Mouse (Mus musculus): ENCODE results near the gene Ano9. TPM values are rescaled to one million over a fixed set of nuclear protein-coding genes. Genes with fewer than 3 reads are reported as not detected.

The Ano9 gene
- polyA plus RNA-seq, 1 experiment, result 5.4 TPM

DNA sequence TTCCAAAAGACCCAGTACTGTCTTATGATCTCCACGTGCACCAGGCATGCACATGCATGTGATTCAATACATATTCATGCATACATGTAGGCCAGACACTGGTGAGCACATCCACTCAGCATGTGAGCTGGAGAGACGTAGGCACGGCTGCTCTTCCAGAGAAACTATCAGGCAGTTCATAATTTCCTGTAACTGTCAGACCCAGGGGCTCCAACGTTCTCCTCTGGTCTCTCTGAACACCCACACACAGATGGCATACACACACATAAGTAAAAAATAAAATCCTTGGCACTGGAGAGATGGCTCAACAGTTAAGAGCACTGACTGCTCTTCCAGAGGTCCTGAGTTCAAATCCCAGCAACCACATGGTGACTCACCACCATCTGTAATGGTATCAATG lies 43.8 kb downstream of the Ano9 start:
- Histone ChIP-seq H3K4me1 (ENCODE audit: control insufficient read depth, insufficient read depth, low read length) (0 out of 2 replicates have a peak, but pooled peaks cover 3% of the 10 kb centered on the region), H3K36me3 (ENCODE audit: control insufficient read depth, insufficient read depth, low read length) (no peaks in the 10 kb centered on the region), H3K27ac (ENCODE audit: insufficient read depth, low read depth, low read length) (no peak overlapping the region), H3K4me3 (ENCODE audit: insufficient read depth, low read depth, low read length) (no peak overlapping the region), H3K27me3 (replicated peaks; ENCODE audit: control insufficient read depth, insufficient read depth, low read length) (no peaks in the 10 kb centered on the region)
- TF ChIP-seq POLR2A (IDR thresholded peaks at IDR 0.05; ENCODE audit: low read depth, low read length) (no peak), CTCF (conservative IDR thresholded peaks at IDR 0.05; ENCODE audit: insufficient read depth, insufficient read length, low read depth, low read length) (no peak)
- no peak for DNase-seq
- 81% methylated on average over 4 of the region's 4 CpGs for WGBS

GRCm38 (mm10) chr7:141072017-141072745 lies 45.4 kb downstream of the Ano9 start:
- DNase-seq, result peak; percentile 40
- TF ChIP-seq CTCF (conservative IDR thresholded peaks at IDR 0.05; ENCODE audit: insufficient read depth, insufficient read length, low read depth, low read length), result peak; percentile 81
- no peak for TF ChIP-seq POLR2A (IDR thresholded peaks at IDR 0.05; ENCODE audit: low read depth, low read length)
- 0 out of 2 replicates have a peak, but pooled peaks cover 3% of the 10 kb centered on the region for H3K4me1 ChIP-seq (ENCODE audit: control insufficient read depth, insufficient read depth, low read length)
- H3K4me3 ChIP-seq (ENCODE audit: insufficient read depth, low read depth, low read length), result no peak overlapping the region
- H3K27ac ChIP-seq (ENCODE audit: insufficient read depth, low read depth, low read length), result no peak overlapping the region
- no peaks in the 10 kb centered on the region for H3K27me3 ChIP-seq (replicated peaks; ENCODE audit: control insufficient read depth, insufficient read depth, low read length)
- 23% methylated on average over 23 of the region's 23 CpGs for WGBS
- no peaks in the 10 kb centered on the region for H3K36me3 ChIP-seq (ENCODE audit: control insufficient read depth, insufficient read depth, low read length)

GRCm38 (mm10) chr7:141070058-141070862 lies 47.3 kb downstream of the Ano9 start:
- Histone ChIP-seq H3K27me3 (replicated peaks; ENCODE audit: control insufficient read depth, insufficient read depth, low read length) (no peaks in the 10 kb centered on the region), H3K36me3 (ENCODE audit: control insufficient read depth, insufficient read depth, low read length) (no peaks in the 10 kb centered on the region), H3K4me3 (ENCODE audit: insufficient read depth, low read depth, low read length) (peak overlapping the region; percentile 29; the same call in 1 of the 2 replicates), H3K4me1 (ENCODE audit: control insufficient read depth, insufficient read depth, low read length) (0 out of 2 replicates have a peak, but pooled peaks cover 3% of the 10 kb centered on the region), H3K27ac (ENCODE audit: insufficient read depth, low read depth, low read length) (no peak overlapping the region)
- WGBS, result 3% methylated on average over 51 of the region's 51 CpGs
- TF ChIP-seq CTCF (conservative IDR thresholded peaks at IDR 0.05; ENCODE audit: insufficient read depth, insufficient read length, low read depth, low read length), result peak; percentile 92
- TF ChIP-seq POLR2A (IDR thresholded peaks at IDR 0.05; ENCODE audit: low read depth, low read length), result no peak
- peak; percentile 84 for DNase-seq

DNA sequence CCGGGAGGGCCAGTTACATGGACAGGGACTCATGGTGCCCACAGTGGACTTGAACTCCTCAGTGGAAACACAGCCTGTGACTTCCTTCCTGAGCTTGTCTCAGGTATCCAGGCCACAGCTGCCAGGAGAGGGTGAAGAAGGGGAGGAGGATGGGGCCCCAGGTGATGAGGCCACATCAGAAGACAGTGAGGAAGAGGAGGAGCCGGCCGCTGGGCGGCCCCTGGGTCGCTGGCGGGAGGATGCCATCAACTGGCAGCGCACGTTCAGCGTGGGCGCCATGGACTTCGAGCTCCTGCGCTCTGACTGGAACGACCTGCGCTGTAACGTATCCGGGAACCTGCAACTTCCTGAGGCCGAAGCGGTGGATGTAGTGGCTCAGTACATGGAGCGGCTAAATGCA lies 49.3 kb downstream of the Ano9 start:
- TF ChIP-seq POLR2A (IDR thresholded peaks at IDR 0.05; ENCODE audit: low read depth, low read length) (no peak), CTCF (conservative IDR thresholded peaks at IDR 0.05; ENCODE audit: insufficient read depth, insufficient read length, low read depth, low read length) (no peak)
- 81% methylated on average over 19 of the region's 19 CpGs for WGBS
- no peak overlapping the region for H3K4me3 ChIP-seq (ENCODE audit: insufficient read depth, low read depth, low read length)
- H3K27ac ChIP-seq (ENCODE audit: insufficient read depth, low read depth, low read length), result no peak overlapping the region
- H3K36me3 ChIP-seq (ENCODE audit: control insufficient read depth, insufficient read depth, low read length), result no peaks in the 10 kb centered on the region
- no peak for DNase-seq
- no peaks in the 10 kb centered on the region for H3K27me3 ChIP-seq (replicated peaks; ENCODE audit: control insufficient read depth, insufficient read depth, low read length)
- 0 out of 2 replicates have a peak, but pooled peaks cover 8% of the 10 kb centered on the region for H3K4me1 ChIP-seq (ENCODE audit: control insufficient read depth, insufficient read depth, low read length)

DNA sequence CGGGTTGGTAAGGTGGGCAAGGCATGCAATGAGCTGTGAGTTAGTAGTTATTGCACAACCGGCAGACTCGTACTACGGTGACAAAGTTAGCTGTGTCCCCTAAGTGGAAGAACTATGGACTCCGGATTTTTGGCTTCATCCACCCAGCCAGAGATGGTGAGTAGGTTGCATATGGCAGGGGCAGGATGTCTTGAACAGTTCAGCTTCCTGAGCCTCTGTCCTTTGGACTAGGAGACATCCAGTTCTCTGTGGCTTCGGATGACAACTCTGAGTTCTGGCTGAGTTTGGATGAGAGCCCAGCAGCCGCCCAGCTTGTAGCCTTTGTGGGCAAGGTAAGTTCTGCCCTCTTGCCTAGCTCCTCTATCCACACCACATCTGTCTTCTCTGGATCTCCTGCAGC lies 53.0 kb downstream of the Ano9 start:
- TF ChIP-seq POLR2A (IDR thresholded peaks at IDR 0.05; ENCODE audit: low read depth, low read length) (no peak), CTCF (conservative IDR thresholded peaks at IDR 0.05; ENCODE audit: insufficient read depth, insufficient read length, low read depth, low read length) (no peak)
- no peak overlapping the region for H3K4me3 ChIP-seq (ENCODE audit: insufficient read depth, low read depth, low read length)
- 67% methylated on average over 7 of the region's 7 CpGs for WGBS
- H3K27ac ChIP-seq (ENCODE audit: insufficient read depth, low read depth, low read length), result no peak overlapping the region
- no peaks in the 10 kb centered on the region for H3K36me3 ChIP-seq (ENCODE audit: control insufficient read depth, insufficient read depth, low read length)
- H3K27me3 ChIP-seq (replicated peaks; ENCODE audit: control insufficient read depth, insufficient read depth, low read length), result no peaks in the 10 kb centered on the region
- peak; percentile 73 for DNase-seq
- peaks cover 9% of the 10 kb centered on the region; the same call in 1 of the 2 replicates for H3K4me1 ChIP-seq (ENCODE audit: control insufficient read depth, insufficient read depth, low read length)

DNA sequence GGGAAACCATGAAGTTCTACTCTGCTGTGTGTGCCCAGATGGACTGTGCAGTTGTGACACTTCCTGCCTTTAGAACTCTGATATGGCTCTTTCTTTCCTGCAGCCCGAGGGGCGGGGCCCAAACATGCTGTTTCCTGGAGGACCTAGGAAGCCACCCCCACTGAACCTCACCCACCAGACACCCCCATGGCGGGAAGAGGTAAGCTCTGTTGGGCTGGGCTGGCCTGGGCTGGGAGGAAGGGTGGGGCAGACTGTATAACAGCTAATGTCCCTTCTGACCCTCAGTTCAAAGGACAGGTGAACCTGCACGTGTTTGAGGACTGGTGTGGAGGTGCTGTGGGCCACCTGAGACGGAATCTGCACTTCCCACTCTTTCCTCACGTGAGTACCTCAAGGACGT lies 53.4 kb downstream of the Ano9 start:
- Histone ChIP-seq H3K4me3 (ENCODE audit: insufficient read depth, low read depth, low read length) (no peak overlapping the region), H3K27ac (ENCODE audit: insufficient read depth, low read depth, low read length) (no peak overlapping the region), H3K4me1 (ENCODE audit: control insufficient read depth, insufficient read depth, low read length) (peaks cover 9% of the 10 kb centered on the region; the same call in 1 of the 2 replicates), H3K36me3 (ENCODE audit: control insufficient read depth, insufficient read depth, low read length) (no peaks in the 10 kb centered on the region), H3K27me3 (replicated peaks; ENCODE audit: control insufficient read depth, insufficient read depth, low read length) (no peaks in the 10 kb centered on the region)
- TF ChIP-seq CTCF (conservative IDR thresholded peaks at IDR 0.05; ENCODE audit: insufficient read depth, insufficient read length, low read depth, low read length) (no peak), POLR2A (IDR thresholded peaks at IDR 0.05; ENCODE audit: low read depth, low read length) (no peak)
- DNase-seq, result no peak
- WGBS, result 64% methylated on average over 7 of the region's 7 CpGs

GRCm38 (mm10) chr7:141063353-141063752 lies 54.3 kb downstream of the Ano9 start:
- no peaks in the 10 kb centered on the region for H3K27me3 ChIP-seq (replicated peaks; ENCODE audit: control insufficient read depth, insufficient read depth, low read length)
- WGBS, result 89% methylated on average over 3 of the region's 3 CpGs
- H3K4me1 ChIP-seq (ENCODE audit: control insufficient read depth, insufficient read depth, low read length), result peaks cover 9% of the 10 kb centered on the region; the same call in 1 of the 2 replicates
- no peak overlapping the region for H3K4me3 ChIP-seq (ENCODE audit: insufficient read depth, low read depth, low read length)
- H3K36me3 ChIP-seq (ENCODE audit: control insufficient read depth, insufficient read depth, low read length), result no peaks in the 10 kb centered on the region
- no peak overlapping the region for H3K27ac ChIP-seq (ENCODE audit: insufficient read depth, low read depth, low read length)
- DNase-seq, result no peak
- no peak for TF ChIP-seq CTCF (conservative IDR thresholded peaks at IDR 0.05; ENCODE audit: insufficient read depth, insufficient read length, low read depth, low read length)
- TF ChIP-seq POLR2A (IDR thresholded peaks at IDR 0.05; ENCODE audit: low read depth, low read length), result no peak

Data from kidney, adult 2 months (tissue).